16 mouse cellular contexts compared by ENCODE assay signal in the genomic region with DNA sequence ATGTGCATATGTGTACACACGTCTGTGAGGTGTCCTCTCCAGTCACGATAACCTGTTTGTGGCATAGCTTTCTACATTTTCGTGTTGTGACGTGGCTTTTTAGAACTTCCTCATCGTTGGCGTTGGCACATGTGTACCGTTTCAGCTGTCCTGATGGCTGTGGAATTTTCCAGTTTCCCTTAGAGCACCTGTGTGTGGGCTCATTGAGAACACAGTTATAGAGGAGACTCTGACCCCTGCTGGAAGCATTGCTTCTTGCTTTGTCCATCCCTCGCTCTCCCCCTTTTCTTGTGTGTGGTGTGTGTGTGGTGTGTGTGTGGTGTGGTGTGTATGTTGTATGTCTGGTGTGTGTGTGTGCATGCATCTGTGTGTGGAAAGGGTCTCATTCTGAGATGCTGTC. TPM values are rescaled to one million over a fixed set of nuclear protein-coding genes. Genes with fewer than 3 reads are reported as not detected.
DNase-seq lines count a peak whose midpoint lies in the region; ATAC-seq lines count a peak whose summit lies in the region.
"Had no signal": no experiment of that assay in that cellular context is flagged by ENCODE, and none has a peak within 500 bp of the region (broad histone marks: within the 10 kb centered on the region; RNA-seq: fewer than 3 reads in every experiment).

No protein-coding gene starts in this region.

- no peak overlapping the region for H3K4me3 ChIP-seq in hindbrain, embryonic 15.5 days
- no peak overlapping the region for H3K4me3 ChIP-seq in hindbrain, embryonic 13.5 days
- H3K4me3 ChIP-seq in kidney, embryonic 16.5 days (ENCODE audit: low read length) = no peak overlapping the region
- H3K4me3 ChIP-seq: embryonic facial prominence, embryonic 15.5 days; hindbrain, embryonic 10.5 days had no signal

- H3K4me2 ChIP-seq in hindbrain, embryonic 15.5 days = 0 out of 2 replicates have a peak overlapping the region, but pooled peaks have one; percentile 15
- H3K4me2 ChIP-seq in hindbrain, embryonic 13.5 days = no peak overlapping the region
- no peak overlapping the region for H3K4me2 ChIP-seq in kidney, embryonic 16.5 days (replicated peaks; ENCODE audit: low read depth, low read length)
- H3K4me2 ChIP-seq: embryonic facial prominence, embryonic 15.5 days; liver, embryonic 11.5 days; midbrain, embryonic 11.5 days had no signal

- H3K36me3 ChIP-seq in hindbrain, embryonic 15.5 days = no peaks in the 10 kb centered on the region
- H3K36me3 ChIP-seq in hindbrain, embryonic 13.5 days = no peaks in the 10 kb centered on the region
- H3K36me3 ChIP-seq in kidney, embryonic 16.5 days (ENCODE audit: insufficient read depth, low read length) = no peaks in the 10 kb centered on the region
- H3K36me3 ChIP-seq: embryonic facial prominence, embryonic 15.5 days; hindbrain, embryonic 10.5 days had no signal

- WGBS in hindbrain, embryonic 15.5 days = 71% methylated on average over 8 of the region's 8 CpGs
- 88% methylated on average over 8 of the region's 8 CpGs for WGBS in hindbrain, embryonic 13.5 days
- WGBS in kidney, embryonic 16.5 days = 79% methylated on average over 8 of the region's 8 CpGs

- DNase-seq in kidney, postnatal 14 days = peak; percentile 36
- peak; percentile 45 for DNase-seq in testis, postnatal 10 days (ENCODE audit: low spot score)
- DNase-seq in testis, postnatal 14 days (ENCODE audit: low spot score) = no peak
- DNase-seq in urinary bladder, postnatal 25 days (ENCODE audit: low spot score) = no peak
- DNase-seq: heart, adult 18-20 months; lung, adult 2 months; right cerebral cortex, adult 18-20 months had no signal

- peaks cover 3% of the 10 kb centered on the region; the same call in 1 of the 2 replicates for H3K27me3 ChIP-seq in hindbrain, embryonic 15.5 days
- H3K27me3 ChIP-seq in hindbrain, embryonic 13.5 days = peaks cover 9% of the 10 kb centered on the region
- H3K27me3 ChIP-seq in kidney, embryonic 16.5 days (ENCODE audit: insufficient read depth, low read length) = no peaks in the 10 kb centered on the region
- H3K27me3 ChIP-seq: embryonic facial prominence, embryonic 15.5 days had no signal

- no peak overlapping the region for H3K27ac ChIP-seq in hindbrain, embryonic 15.5 days (replicated peaks)
- H3K27ac ChIP-seq in hindbrain, embryonic 13.5 days = no peak overlapping the region
- H3K27ac ChIP-seq in kidney, embryonic 16.5 days (ENCODE audit: low read length) = no peak overlapping the region
- H3K27ac ChIP-seq: embryonic facial prominence, embryonic 15.5 days; hindbrain, embryonic 10.5 days; macrophage had no signal

- H3K9me3 ChIP-seq in hindbrain, embryonic 15.5 days = no peaks in the 10 kb centered on the region
- no peaks in the 10 kb centered on the region for H3K9me3 ChIP-seq in hindbrain, embryonic 13.5 days
- no peaks in the 10 kb centered on the region for H3K9me3 ChIP-seq in kidney, embryonic 16.5 days (ENCODE audit: low read length)
- H3K9me3 ChIP-seq: embryonic facial prominence, embryonic 15.5 days; hindbrain, embryonic 10.5 days had no signal

- ATAC-seq in hindbrain, embryonic 15.5 days (ENCODE audit: low FRiP score, low read depth) = peak; percentile 21; the same call in 1 of the 2 replicates
- no peak for ATAC-seq in hindbrain, embryonic 13.5 days (ENCODE audit: low FRiP score)
- ATAC-seq in kidney, embryonic 16.5 days (ENCODE audit: low FRiP score, low TSS enrichment) = no peak

- no peak overlapping the region for H3K9ac ChIP-seq in hindbrain, embryonic 15.5 days
- H3K9ac ChIP-seq in hindbrain, embryonic 13.5 days = no peak overlapping the region
- H3K9ac ChIP-seq in kidney, embryonic 16.5 days (replicated peaks; ENCODE audit: low read length) = no peak overlapping the region
- H3K9ac ChIP-seq: embryonic facial prominence, embryonic 15.5 days had no signal

- H3K4me1 ChIP-seq in hindbrain, embryonic 15.5 days (replicated peaks) = peaks cover 12% of the 10 kb centered on the region
- peaks cover 20% of the 10 kb centered on the region for H3K4me1 ChIP-seq in hindbrain, embryonic 13.5 days (replicated peaks)
- 0 out of 2 replicates have a peak, but pooled peaks cover 10% of the 10 kb centered on the region for H3K4me1 ChIP-seq in kidney, embryonic 16.5 days (ENCODE audit: insufficient read depth, low read length)
- H3K4me1 ChIP-seq: hindbrain, embryonic 10.5 days had no signal

RNA-seq across cellular contexts. Expression of gene Slc25a48, which starts 11.9 kb away (rescaled TPM):
- polyA plus RNA-seq in hindbrain, embryonic 15.5 days (2015; fragmentation: Nextera tagmentation; extraction: Ambion mirVana) = not detected in 2 replicates
- not detected in 2 replicates for polyA plus RNA-seq in hindbrain, embryonic 13.5 days (2015; fragmentation: Nextera tagmentation; extraction: Ambion mirVana)
- 0.45 and 0.60 TPM in 2 replicates for polyA plus RNA-seq in kidney, embryonic 16.5 days (2015; fragmentation: Nextera tagmentation; extraction: Ambion mirVana)
- polyA plus RNA-seq: heart, embryonic 14.5 days; macrophage; midbrain, embryonic 11.5 days had no signal

RNA-seq across cellular contexts. Expression of gene Gm3045, which starts 23.6 kb away (rescaled TPM):
- polyA plus RNA-seq in hindbrain, embryonic 15.5 days (2015; fragmentation: Nextera tagmentation; extraction: Ambion mirVana) = not detected in 2 replicates
- not detected in 2 replicates for polyA plus RNA-seq in hindbrain, embryonic 13.5 days (2015; fragmentation: Nextera tagmentation; extraction: Ambion mirVana)
- not detected in 2 replicates for polyA plus RNA-seq in kidney, embryonic 16.5 days (2015; fragmentation: Nextera tagmentation; extraction: Ambion mirVana)
- polyA plus RNA-seq: heart, embryonic 14.5 days; hindbrain, embryonic 10.5 days; liver, embryonic 11.5 days; lung, adult 2 months; macrophage; midbrain, embryonic 11.5 days had no signal

RNA-seq across cellular contexts. Expression of gene Il9, which starts 32.0 kb away (rescaled TPM):
- not detected in 2 replicates for polyA plus RNA-seq in hindbrain, embryonic 15.5 days (2015; fragmentation: Nextera tagmentation; extraction: Ambion mirVana)
- polyA plus RNA-seq in hindbrain, embryonic 13.5 days (2015; fragmentation: Nextera tagmentation; extraction: Ambion mirVana) = not detected in 2 replicates
- polyA plus RNA-seq in kidney, embryonic 16.5 days (2015; fragmentation: Nextera tagmentation; extraction: Ambion mirVana) = not detected in 2 replicates
- polyA plus RNA-seq: embryonic facial prominence, embryonic 15.5 days; heart, embryonic 14.5 days; hindbrain, embryonic 10.5 days; liver, embryonic 11.5 days; lung, adult 2 months; macrophage; midbrain, embryonic 11.5 days had no signal

Comparison
In these comparisons a context has a peak if more than half of its experiments do, and no peak if none do; other contexts are left out.
1. DNase-seq: peak in kidney, postnatal 14 days (single experiment) and testis, postnatal 10 days (single experiment); none in testis, postnatal 14 days (single experiment) and urinary bladder, postnatal 25 days (single experiment).